Comparison of ENCODE assay signal across 20 mouse cellular contexts in genomic region chr1:68859480-68859879, GRCm38 (mm10).
DNase-seq lines count a peak whose midpoint lies in the region; ATAC-seq lines count a peak whose summit lies in the region.
"Had no signal": no experiment of that assay in that cellular context is flagged by ENCODE, and none has a peak within 500 bp of the region (broad histone marks: within the 10 kb centered on the region; RNA-seq: fewer than 3 reads in every experiment).

No protein-coding gene starts in this region.

- no peak overlapping the region for H3K9ac ChIP-seq in forebrain, embryonic 13.5 days
- no peak overlapping the region for H3K9ac ChIP-seq in forebrain, embryonic 12.5 days
- H3K9ac ChIP-seq in kidney, embryonic 15.5 days, result no peak overlapping the region
- no peak overlapping the region for H3K9ac ChIP-seq in kidney, embryonic 14.5 days (ENCODE audit: low read depth, low read length)
- H3K9ac ChIP-seq: liver, postnatal 0 days had no signal

- H3K27me3 ChIP-seq in forebrain, embryonic 13.5 days, result no peaks in the 10 kb centered on the region
- no peaks in the 10 kb centered on the region for H3K27me3 ChIP-seq in forebrain, embryonic 12.5 days
- no peaks in the 10 kb centered on the region for H3K27me3 ChIP-seq in kidney, embryonic 15.5 days
- H3K27me3 ChIP-seq in kidney, embryonic 14.5 days (ENCODE audit: control insufficient read depth, insufficient read depth, low read length), result no peaks in the 10 kb centered on the region
- H3K27me3 ChIP-seq: megakaryocyte, embryonic 14.5 days; Patski had no signal

- no peak overlapping the region for H3K4me3 ChIP-seq in forebrain, embryonic 13.5 days
- no peak overlapping the region for H3K4me3 ChIP-seq in forebrain, embryonic 12.5 days (replicated peaks)
- no peak overlapping the region for H3K4me3 ChIP-seq in kidney, embryonic 15.5 days (replicated peaks)
- H3K4me3 ChIP-seq in kidney, embryonic 14.5 days (ENCODE audit: low read length), result no peak overlapping the region
- H3K4me3 ChIP-seq: limb, embryonic 10.5 days; megakaryocyte, embryonic 14.5 days had no signal

- no peak overlapping the region for H3K27ac ChIP-seq in forebrain, embryonic 13.5 days
- no peak overlapping the region for H3K27ac ChIP-seq in forebrain, embryonic 12.5 days
- no peak overlapping the region for H3K27ac ChIP-seq in kidney, embryonic 15.5 days
- no peak overlapping the region for H3K27ac ChIP-seq in kidney, embryonic 14.5 days (ENCODE audit: low read depth, low read length)
- H3K27ac ChIP-seq: limb, embryonic 10.5 days; stomach, postnatal 0 days had no signal

- peak; percentile 35 for DNase-seq in brain, adult 2 months (ENCODE audit: low read depth, low spot score)
- DNase-seq in cerebellum, adult 8-10 months, result peak; percentile 15
- DNase-seq in adrenal gland, adult 8-10 months, result no peak
- DNase-seq in layer of hippocampus, adult 18-20 months (ENCODE audit: low spot score in 2 of 2), result no peak
- DNase-seq: adrenal gland, postnatal 14 days; gastrocnemius, postnatal 36 days; liver, postnatal 0 days; lung, postnatal 14 days; midbrain, embryonic 14.5 days; right cerebral cortex, adult 18-20 months had no signal

- H3K4me1 ChIP-seq in forebrain, embryonic 13.5 days, result peaks cover 4% of the 10 kb centered on the region; the same call in 1 of the 2 replicates
- H3K4me1 ChIP-seq in forebrain, embryonic 12.5 days, result no peaks in the 10 kb centered on the region
- no peaks in the 10 kb centered on the region for H3K4me1 ChIP-seq in kidney, embryonic 15.5 days
- no peaks in the 10 kb centered on the region for H3K4me1 ChIP-seq in kidney, embryonic 14.5 days (ENCODE audit: control insufficient read depth, insufficient read depth, low read length)
- H3K4me1 ChIP-seq: limb, embryonic 10.5 days; megakaryocyte, embryonic 14.5 days had no signal

- 74% methylated on average over 4 of the region's 4 CpGs for WGBS in forebrain, embryonic 13.5 days
- WGBS in forebrain, embryonic 12.5 days, result 79% methylated on average over 4 of the region's 4 CpGs
- 82% methylated on average over 4 of the region's 4 CpGs for WGBS in kidney, embryonic 15.5 days
- 78% methylated on average over 4 of the region's 4 CpGs for WGBS in kidney, embryonic 14.5 days

- no peak overlapping the region for H3K4me2 ChIP-seq in forebrain, embryonic 13.5 days
- H3K4me2 ChIP-seq in forebrain, embryonic 12.5 days, result no peak overlapping the region
- H3K4me2 ChIP-seq in kidney, embryonic 15.5 days, result no peak overlapping the region
- no peak overlapping the region for H3K4me2 ChIP-seq in kidney, embryonic 14.5 days (replicated peaks; ENCODE audit: low read depth, low read length)

- H3K9me3 ChIP-seq in forebrain, embryonic 13.5 days (replicated peaks), result no peaks in the 10 kb centered on the region
- no peaks in the 10 kb centered on the region for H3K9me3 ChIP-seq in forebrain, embryonic 12.5 days
- H3K9me3 ChIP-seq in kidney, embryonic 15.5 days (replicated peaks), result no peaks in the 10 kb centered on the region
- H3K9me3 ChIP-seq in kidney, embryonic 14.5 days (ENCODE audit: control insufficient read depth, low read length), result no peaks in the 10 kb centered on the region
- H3K9me3 ChIP-seq: limb, embryonic 10.5 days; megakaryocyte, embryonic 14.5 days had no signal

- H3K36me3 ChIP-seq in forebrain, embryonic 13.5 days (ENCODE audit: poor library complexity, severe bottlenecking), result no peaks in the 10 kb centered on the region
- H3K36me3 ChIP-seq in forebrain, embryonic 12.5 days (replicated peaks), result no peaks in the 10 kb centered on the region
- no peaks in the 10 kb centered on the region for H3K36me3 ChIP-seq in kidney, embryonic 15.5 days
- H3K36me3 ChIP-seq in kidney, embryonic 14.5 days (ENCODE audit: control insufficient read depth, insufficient read depth, low read length), result no peaks in the 10 kb centered on the region
- H3K36me3 ChIP-seq: limb, embryonic 10.5 days had no signal

- ATAC-seq in forebrain, embryonic 13.5 days, result 0 out of 2 replicates have a peak, but pooled peaks have one; percentile 27
- ATAC-seq in forebrain, embryonic 12.5 days (ENCODE audit: low FRiP score), result no peak
- ATAC-seq in kidney, embryonic 15.5 days (replicated peaks; ENCODE audit: low FRiP score), result peak; percentile 58; the same call in 1 of the 2 replicates
- ATAC-seq in kidney, embryonic 14.5 days (ENCODE audit: low FRiP score, low TSS enrichment), result no peak
- ATAC-seq: forebrain, embryonic 16.5 days; intestine, embryonic 16.5 days; liver, postnatal 0 days; Patski had no signal

Comparison
In these comparisons a context has a peak if more than half of its experiments do, and no peak if none do; other contexts are left out.
1. ATAC-seq: peak in forebrain, embryonic 13.5 days (single experiment) and kidney, embryonic 15.5 days (single experiment); none in forebrain, embryonic 12.5 days (single experiment) and kidney, embryonic 14.5 days (single experiment).
2. DNase-seq: peak in brain, adult 2 months (single experiment) and cerebellum, adult 8-10 months (single experiment); none in adrenal gland, adult 8-10 months (single experiment) and layer of hippocampus, adult 18-20 months (0 of 2).